Mouse (Mus musculus) bone marrow macrophage, adult 2 months (primary cell): ENCODE results near the gene Rdh16f1.

Experiments
- CTCF ChIP-seq: IDR thresholded peaks from 2 replicates; pipeline ENCODE4 v1.5.1; 2012; ENCODE audit warnings: low read depth, mild to moderate bottlenecking, low read length, moderate library complexity
- POLR2A ChIP-seq: IDR thresholded peaks from 2 replicates; pipeline ENCODE4 v1.6.1; 2012; ENCODE audit warnings: mild to moderate bottlenecking, low read depth, low read length, borderline replicate concordance

DNA sequence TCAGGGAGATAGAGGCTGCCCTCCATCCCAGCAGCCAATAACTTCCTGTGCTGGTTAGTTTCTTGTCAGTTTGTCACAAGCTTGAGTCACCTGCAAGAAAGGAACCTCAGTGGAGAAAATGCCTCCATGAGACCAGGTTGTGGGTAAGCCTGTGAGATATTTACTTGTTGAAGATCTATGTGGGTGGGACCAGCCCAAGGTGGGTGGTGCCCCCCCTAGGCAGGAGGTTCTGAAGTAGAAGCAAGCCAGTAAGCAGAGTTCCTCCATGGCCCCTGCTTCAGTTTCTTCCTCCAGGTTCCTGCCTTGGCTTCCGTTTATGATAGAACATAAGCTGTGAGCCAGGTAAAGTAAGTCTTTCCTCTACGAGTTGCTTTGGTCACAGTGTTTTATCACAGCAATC, 23.3 kb upstream of the Rdh16f1 start:
- TF ChIP-seq POLR2A (no peak), CTCF (no peak)
